Mouse (Mus musculus): ENCODE results near the gene Pafah1b1. TPM values are rescaled to one million over a fixed set of nuclear protein-coding genes. Genes with fewer than 3 reads are reported as not detected.
A peak's percentile ranks its signal among the peaks of the same experiment; 100 is the strongest.

The Pafah1b1 gene
- polyA plus RNA-seq, 1 experiment from 2014 or later = 62.1 TPM

DNA sequence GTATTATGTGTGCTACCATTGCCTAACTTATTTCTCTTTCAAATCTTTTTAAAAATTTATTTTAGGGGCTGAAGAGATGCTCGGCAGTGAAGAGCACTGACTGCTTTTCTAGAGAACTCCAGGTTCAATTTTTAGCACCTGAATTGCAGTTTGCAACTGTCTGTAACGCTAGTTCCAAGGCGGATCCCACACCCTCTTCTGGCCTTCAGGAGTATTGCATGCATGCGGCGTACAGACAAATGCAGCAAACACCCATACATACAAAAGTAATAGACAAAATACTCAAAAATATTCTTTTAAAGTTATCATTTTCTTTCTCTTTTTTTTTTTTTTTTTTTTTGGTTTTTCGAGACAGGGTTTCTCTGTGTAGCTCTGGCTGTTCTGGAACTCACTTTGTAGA lies 43.6 kb upstream of the Pafah1b1 start:
- peaks cover 4% of the 10 kb centered on the region; the same call in 1 of the 2 replicates for H3K4me1 ChIP-seq (replicated peaks; ENCODE audit: control insufficient read depth, insufficient read depth, low read length)
- no peaks in the 10 kb centered on the region for H3K9me3 ChIP-seq (ENCODE audit: control insufficient read depth)
- no peaks in the 10 kb centered on the region for H3K36me3 ChIP-seq (ENCODE audit: control insufficient read depth, insufficient read depth)
- peak; percentile 71 for TF ChIP-seq CTCF (IDR thresholded peaks at IDR 0.05; ENCODE audit: low read depth)
- H3K4me2 ChIP-seq (replicated peaks; ENCODE audit: low read depth) = no peak overlapping the region
- WGBS = 41% methylated on average over 6 of the region's 6 CpGs
- no peaks in the 10 kb centered on the region for H3K27me3 ChIP-seq (replicated peaks; ENCODE audit: control insufficient read depth, insufficient read depth, low read length)
- H3K4me3 ChIP-seq (ENCODE audit: low read depth, low read length) = no peak overlapping the region
- ATAC-seq = no peak
- no peak overlapping the region for H3K27ac ChIP-seq (ENCODE audit: low read depth, low read length)
- no peak overlapping the region for H3K9ac ChIP-seq (ENCODE audit: low read depth, low read length)

DNA sequence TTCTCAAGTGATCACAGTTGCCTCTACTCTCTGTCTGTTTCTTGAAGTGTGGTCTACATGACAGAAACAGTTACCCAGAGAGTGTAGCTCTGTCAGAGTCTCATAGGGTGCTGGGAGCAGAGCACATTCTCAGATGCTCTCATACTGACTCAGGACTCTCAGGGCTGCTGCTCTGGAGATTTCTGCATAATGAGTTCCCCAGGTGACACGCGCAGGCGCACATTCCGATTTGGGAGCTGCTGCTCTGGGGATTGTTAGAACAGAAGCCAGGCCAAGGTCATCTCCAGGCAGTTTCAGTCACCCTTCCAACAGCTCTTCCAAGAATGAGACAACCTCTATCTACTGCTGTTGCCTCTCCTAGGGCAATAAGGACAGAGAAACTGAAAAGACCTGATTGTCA lies 43.0 kb upstream of the Pafah1b1 start:
- peaks cover 4% of the 10 kb centered on the region; the same call in 1 of the 2 replicates for H3K4me1 ChIP-seq (replicated peaks; ENCODE audit: control insufficient read depth, insufficient read depth, low read length)
- 88% methylated on average over 4 of the region's 4 CpGs for WGBS
- H3K9me3 ChIP-seq (ENCODE audit: control insufficient read depth) = no peaks in the 10 kb centered on the region
- no peak overlapping the region for H3K27ac ChIP-seq (ENCODE audit: low read depth, low read length)
- no peak overlapping the region for H3K4me3 ChIP-seq (ENCODE audit: low read depth, low read length)
- H3K9ac ChIP-seq (ENCODE audit: low read depth, low read length) = no peak overlapping the region
- H3K36me3 ChIP-seq (ENCODE audit: control insufficient read depth, insufficient read depth) = no peaks in the 10 kb centered on the region
- TF ChIP-seq CTCF (IDR thresholded peaks at IDR 0.05; ENCODE audit: low read depth) = no peak
- no peak overlapping the region for H3K4me2 ChIP-seq (replicated peaks; ENCODE audit: low read depth)
- no peaks in the 10 kb centered on the region for H3K27me3 ChIP-seq (replicated peaks; ENCODE audit: control insufficient read depth, insufficient read depth, low read length)
- no peak for ATAC-seq

DNA sequence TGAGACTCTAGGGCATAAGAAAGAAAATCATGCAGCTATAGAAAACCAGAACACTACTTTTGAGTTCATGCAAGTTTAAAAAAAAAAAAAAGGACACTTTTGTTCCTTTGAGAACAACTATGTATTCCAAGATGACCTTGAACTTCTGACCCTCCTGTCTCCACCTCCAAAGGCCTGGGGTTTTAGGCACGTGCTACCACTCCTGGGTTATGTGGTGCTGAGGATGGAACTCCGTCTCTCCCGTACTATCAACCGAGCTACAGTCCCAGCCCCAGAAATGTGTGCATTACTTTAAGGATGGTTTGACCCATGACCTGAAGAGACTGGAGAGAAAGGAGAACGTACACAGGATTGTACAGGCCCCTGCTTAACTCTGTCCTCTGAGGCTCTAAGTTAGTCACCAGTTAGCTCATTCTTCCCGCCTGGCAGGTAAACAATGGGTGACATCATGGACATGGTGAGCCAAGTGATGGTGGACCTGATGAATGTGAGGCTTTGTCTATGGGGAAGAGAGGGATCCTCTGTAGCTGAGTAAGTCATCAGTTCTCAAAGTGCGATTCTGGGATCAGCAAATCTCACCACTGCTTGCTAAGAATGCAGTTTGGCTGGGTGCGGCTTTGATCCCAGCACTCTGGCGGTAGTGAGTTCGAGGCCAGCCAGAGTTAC lies 39.6 kb upstream of the Pafah1b1 start:
- no peak overlapping the region for H3K4me3 ChIP-seq (ENCODE audit: low read depth, low read length)
- H3K9ac ChIP-seq (ENCODE audit: low read depth, low read length) = no peak overlapping the region
- no peak for ATAC-seq
- TF ChIP-seq CTCF (IDR thresholded peaks at IDR 0.05; ENCODE audit: low read depth) = no peak
- H3K4me2 ChIP-seq (replicated peaks; ENCODE audit: low read depth) = no peak overlapping the region
- H3K4me1 ChIP-seq (replicated peaks; ENCODE audit: control insufficient read depth, insufficient read depth, low read length) = no peaks in the 10 kb centered on the region
- H3K27ac ChIP-seq (ENCODE audit: low read depth, low read length) = no peak overlapping the region
- no peaks in the 10 kb centered on the region for H3K9me3 ChIP-seq (ENCODE audit: control insufficient read depth)
- 71% methylated on average over 10 of the region's 10 CpGs for WGBS
- H3K36me3 ChIP-seq (ENCODE audit: control insufficient read depth, insufficient read depth) = no peaks in the 10 kb centered on the region
- H3K27me3 ChIP-seq (replicated peaks; ENCODE audit: control insufficient read depth, insufficient read depth, low read length) = no peaks in the 10 kb centered on the region

DNA sequence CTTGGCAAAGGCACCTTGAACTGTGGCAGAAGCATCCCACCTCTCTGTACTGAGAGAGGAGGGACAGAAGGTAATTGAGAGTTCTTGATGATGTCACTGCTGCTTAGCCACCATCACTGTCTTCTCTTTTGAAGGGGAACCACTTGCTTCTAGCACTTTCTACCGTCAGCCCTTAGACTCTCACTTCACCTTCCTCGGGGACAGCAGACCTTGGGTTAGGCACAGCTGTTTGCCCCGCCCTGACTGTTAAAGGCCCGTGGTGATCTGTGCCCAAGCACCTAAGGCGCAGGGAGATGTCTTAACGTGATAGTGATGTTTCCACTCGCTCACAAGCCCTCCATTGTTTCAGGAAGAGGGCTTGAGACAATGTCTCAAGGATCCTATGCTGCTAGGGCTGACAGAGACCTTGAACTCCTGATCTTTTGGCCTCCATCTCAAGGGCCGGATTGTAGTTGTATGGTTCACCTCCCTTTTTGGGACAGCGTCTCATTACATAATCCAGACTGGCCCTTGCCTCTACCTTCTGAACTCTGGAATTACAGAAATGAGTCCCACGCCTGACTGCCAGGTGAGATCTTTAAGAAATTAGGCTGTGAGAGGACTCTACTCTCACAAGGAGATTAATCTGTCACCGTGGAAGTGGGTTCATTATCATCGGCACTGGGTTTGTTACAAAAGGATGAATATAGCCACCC lies 36.7 kb upstream of the Pafah1b1 start:
- ATAC-seq = no peak
- Histone ChIP-seq H3K36me3 (ENCODE audit: control insufficient read depth, insufficient read depth) (no peaks in the 10 kb centered on the region), H3K4me3 (ENCODE audit: low read depth, low read length) (no peak overlapping the region), H3K4me2 (replicated peaks; ENCODE audit: low read depth) (no peak overlapping the region), H3K4me1 (replicated peaks; ENCODE audit: control insufficient read depth, insufficient read depth, low read length) (no peaks in the 10 kb centered on the region), H3K9me3 (ENCODE audit: control insufficient read depth) (no peaks in the 10 kb centered on the region), H3K27me3 (replicated peaks; ENCODE audit: control insufficient read depth, insufficient read depth, low read length) (no peaks in the 10 kb centered on the region), H3K9ac (ENCODE audit: low read depth, low read length) (no peak overlapping the region), H3K27ac (ENCODE audit: low read depth, low read length) (no peak overlapping the region)
- WGBS = 51% methylated on average over 12 of the region's 12 CpGs
- TF ChIP-seq CTCF (IDR thresholded peaks at IDR 0.05; ENCODE audit: low read depth) = no peak

DNA sequence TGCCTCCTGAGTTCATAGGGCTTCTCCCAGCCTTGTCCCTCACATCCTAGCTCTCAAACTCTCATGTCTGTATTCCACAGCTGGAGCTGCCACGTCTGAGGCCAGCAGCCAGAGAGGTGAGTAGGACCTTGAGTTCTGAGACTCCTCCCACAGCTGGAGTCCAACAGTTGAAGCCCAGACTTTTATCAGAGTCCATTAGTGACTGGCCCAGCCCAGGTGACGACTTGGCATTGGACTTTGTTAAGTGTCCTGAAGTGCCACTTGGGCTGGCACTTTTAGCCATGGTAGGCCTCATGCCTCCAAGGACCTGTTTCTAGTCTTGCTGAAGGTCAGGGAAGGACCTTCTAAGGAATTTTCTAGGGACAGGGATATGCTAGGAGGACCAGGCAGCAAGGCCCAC lies 32.2 kb upstream of the Pafah1b1 start:
- no peak for TF ChIP-seq CTCF (IDR thresholded peaks at IDR 0.05; ENCODE audit: low read depth)
- Histone ChIP-seq H3K4me3 (ENCODE audit: low read depth, low read length) (no peak overlapping the region), H3K9ac (ENCODE audit: low read depth, low read length) (no peak overlapping the region), H3K4me1 (replicated peaks; ENCODE audit: control insufficient read depth, insufficient read depth, low read length) (0 out of 2 replicates have a peak, but pooled peaks cover 3% of the 10 kb centered on the region), H3K27ac (ENCODE audit: low read depth, low read length) (peak overlapping the region; percentile 81), H3K9me3 (ENCODE audit: control insufficient read depth) (no peaks in the 10 kb centered on the region), H3K36me3 (ENCODE audit: control insufficient read depth, insufficient read depth) (no peaks in the 10 kb centered on the region), H3K4me2 (replicated peaks; ENCODE audit: low read depth) (no peak overlapping the region), H3K27me3 (replicated peaks; ENCODE audit: control insufficient read depth, insufficient read depth, low read length) (no peaks in the 10 kb centered on the region)
- WGBS = 32% methylated on average over 2 of the region's 2 CpGs
- peak; percentile 93 for ATAC-seq

DNA sequence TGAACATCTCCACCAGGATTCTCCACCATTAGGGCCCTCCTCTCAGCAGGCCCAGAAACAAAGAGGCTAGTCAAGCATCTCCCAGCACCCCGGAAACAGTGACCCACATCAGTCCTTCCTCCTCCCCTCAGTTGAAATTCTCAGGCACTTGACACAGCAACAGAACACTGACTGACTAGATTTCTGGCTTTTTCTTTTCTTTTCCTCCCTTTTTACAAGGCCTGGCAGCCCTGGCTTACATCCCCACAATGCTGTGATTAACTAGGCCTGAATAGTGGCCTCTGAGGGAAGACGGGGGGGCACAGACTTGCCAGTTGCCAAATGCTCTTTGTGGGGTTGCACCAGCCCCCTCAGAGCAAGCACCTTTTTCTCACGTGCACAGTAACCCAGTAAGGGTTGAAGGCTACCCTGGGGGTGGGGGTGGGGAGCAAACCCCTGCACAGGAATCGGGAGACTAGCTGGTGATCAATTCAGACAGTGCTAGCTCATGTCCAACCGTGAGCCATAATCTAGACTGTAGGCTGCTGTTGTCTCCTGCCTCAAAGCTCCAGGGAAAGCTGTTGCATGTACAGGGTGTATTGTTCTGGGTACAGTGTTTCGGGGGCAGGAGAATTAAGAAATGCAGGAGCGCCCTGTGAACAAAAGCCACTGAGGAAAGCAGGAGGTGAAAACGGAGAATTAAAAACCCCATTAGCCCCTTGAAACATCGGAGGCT lies 27.0 kb upstream of the Pafah1b1 start:
- Histone ChIP-seq H3K27ac (ENCODE audit: low read depth, low read length) (peak overlapping the region; percentile 78), H3K36me3 (ENCODE audit: control insufficient read depth, insufficient read depth) (no peaks in the 10 kb centered on the region), H3K9me3 (ENCODE audit: control insufficient read depth) (no peaks in the 10 kb centered on the region), H3K27me3 (replicated peaks; ENCODE audit: control insufficient read depth, insufficient read depth, low read length) (no peaks in the 10 kb centered on the region), H3K9ac (ENCODE audit: low read depth, low read length) (0 out of 2 replicates have a peak overlapping the region, but pooled peaks have one; percentile 8), H3K4me1 (replicated peaks; ENCODE audit: control insufficient read depth, insufficient read depth, low read length) (0 out of 2 replicates have a peak, but pooled peaks cover 3% of the 10 kb centered on the region), H3K4me3 (ENCODE audit: low read depth, low read length) (no peak overlapping the region), H3K4me2 (replicated peaks; ENCODE audit: low read depth) (no peak overlapping the region)
- no peak for ATAC-seq
- WGBS = 79% methylated on average over 9 of the region's 9 CpGs
- no peak for TF ChIP-seq CTCF (IDR thresholded peaks at IDR 0.05; ENCODE audit: low read depth)
